Mouse (Mus musculus) liver, adult 2 months (tissue): ENCODE measurements around the gene Fam53b. TPM values are rescaled to one million over a fixed set of nuclear protein-coding genes. Genes with fewer than 3 reads are reported as not detected.

Source experiments
- DNase-seq: peaks from one replicate; pipeline ENCODE4 v3.0.0-alpha.2; 2011; ENCODE audit warnings: low read depth, low spot score; ENCODE audit errors: extremely low read depth
- H3K27ac ChIP-seq: fragments of 200-500 bp; replicated peaks from 2 replicates; pipeline ENCODE4 v1.5.1; 2012; ENCODE audit warnings: low read depth, mild to moderate bottlenecking, control low read depth, inconsistent platforms, low read length; ENCODE audit not compliant: insufficient read depth
- H3K27me3 ChIP-seq: fragments of 200-500 bp; 2 replicates; pipeline ENCODE4 v1.6.1; 2012; ENCODE audit warnings: mild to moderate bottlenecking, moderate library complexity, low read length, inconsistent platforms; ENCODE audit not compliant: control insufficient read depth, insufficient read depth
- H3K36me3 ChIP-seq: fragments of 200-500 bp; 2 replicates; pipeline ENCODE4 v1.6.1; 2012; ENCODE audit warnings: low read length, inconsistent platforms; ENCODE audit not compliant: control insufficient read depth, insufficient read depth
- H3K4me1 ChIP-seq: fragments of 200-500 bp; 2 replicates; pipeline ENCODE4 v1.6.1; 2011; ENCODE audit warnings: low read length; ENCODE audit not compliant: control insufficient read depth, insufficient read depth
- H3K4me3 ChIP-seq: fragments of 200-500 bp; 2 replicates; pipeline ENCODE4 v1.5.1; 2011; ENCODE audit warnings: low read depth, mild to moderate bottlenecking, control low read depth, low read length, moderate library complexity; ENCODE audit not compliant: insufficient read depth
- H3K79me2 ChIP-seq: fragments of 200-500 bp; 2 replicates; pipeline ENCODE4 v1.6.1; 2012; ENCODE audit warnings: inconsistent platforms, mild to moderate bottlenecking, low read length, moderate library complexity; ENCODE audit not compliant: control insufficient read depth, insufficient read depth
- H3K9ac ChIP-seq: fragments of 200-500 bp; 2 replicates; pipeline ENCODE4 v1.6.1; 2012; ENCODE audit warnings: low read depth, mild to moderate bottlenecking, control low read depth, inconsistent platforms, low read length
- CTCF ChIP-seq: fragments of 200-500 bp; IDR thresholded peaks from 2 replicates; pipeline ENCODE4 v1.5.1; 2011; ENCODE audit warnings: low read depth, low read length, control low read depth
- POLR2A ChIP-seq: fragments of 200-500 bp; IDR thresholded peaks from 2 replicates; pipeline ENCODE4 v1.6.1; 2011; ENCODE audit warnings: low read length, control low read depth; ENCODE audit not compliant: insufficient read depth; ENCODE audit errors: extremely low read depth
- WGBS: fragments of 180-500 bp; shearing (Covaris S2); methylation state at CpG from one replicate; pipeline ENCODE4 v1.1.7; 2018; 5-methylcytosine and 5-hydroxymethylcytosine counted together
- polyA plus RNA-seq: library from polyadenylated mRNA; depleted of rRNA; stranded (reverse); fragments of >200 nt; gene quantifications from 2 replicates; pipeline ENCODE4 v1.2.3, GENCODE M21; 2012
- total RNA-seq: library from RNA; depleted of rRNA; stranded (reverse); fragments of >200 nt; gene quantifications from 2 replicates; pipeline ENCODE4 v1.2.3, GENCODE M21; 2014

Fam53b gene
- total and polyA plus RNA-seq, 2 experiments = 4.3 to 9.1 TPM

DNA sequence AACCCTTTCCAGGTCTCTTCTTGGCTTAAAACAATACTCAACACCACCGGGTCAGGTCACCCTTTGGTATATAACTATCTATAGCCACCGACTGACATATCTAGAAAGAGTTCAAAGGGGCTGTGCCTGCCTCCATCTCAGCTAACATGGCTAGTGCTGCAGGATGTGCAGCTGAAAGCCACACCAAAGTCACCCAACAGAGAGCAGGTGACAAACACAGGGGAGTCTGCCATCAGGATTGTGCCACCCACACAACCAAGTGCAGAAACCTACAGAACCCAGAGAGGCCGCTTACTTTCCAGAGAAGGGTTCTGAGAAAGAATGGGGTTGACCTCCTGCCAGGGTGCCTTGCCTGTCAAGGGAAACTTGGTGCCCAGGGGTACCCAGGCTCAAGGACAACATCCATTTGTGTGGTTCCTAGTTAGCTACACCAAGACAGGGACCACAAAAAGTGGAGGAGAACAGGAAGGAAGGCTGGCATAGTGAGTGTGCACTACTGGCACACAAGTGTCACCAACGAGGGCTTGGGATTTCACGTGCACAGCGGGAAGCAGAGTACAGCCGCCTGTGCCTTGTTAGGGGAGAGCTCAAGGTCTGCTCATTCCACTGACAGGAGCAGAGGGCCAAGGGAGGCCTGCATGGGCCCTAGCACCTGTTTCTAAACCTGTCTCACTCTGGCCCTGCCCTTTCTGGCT is 40.5 kb downstream of the Fam53b start:
- Histone ChIP-seq H3K27ac (no peak overlapping the region), H3K27me3 (no peaks in the 10 kb centered on the region), H3K79me2 (peaks cover 5% of the 10 kb centered on the region; the same call in 1 of the 2 replicates), H3K4me3 (no peak overlapping the region), H3K4me1 (peaks cover 26% of the 10 kb centered on the region), H3K9ac (no peak overlapping the region), H3K36me3 (no peaks in the 10 kb centered on the region; the same call in 1 of the 2 replicates)
- TF ChIP-seq CTCF (no peak), POLR2A (no peak)
- 91% methylated on average over 7 of the region's 7 CpGs for WGBS
- no peak for DNase-seq

DNA sequence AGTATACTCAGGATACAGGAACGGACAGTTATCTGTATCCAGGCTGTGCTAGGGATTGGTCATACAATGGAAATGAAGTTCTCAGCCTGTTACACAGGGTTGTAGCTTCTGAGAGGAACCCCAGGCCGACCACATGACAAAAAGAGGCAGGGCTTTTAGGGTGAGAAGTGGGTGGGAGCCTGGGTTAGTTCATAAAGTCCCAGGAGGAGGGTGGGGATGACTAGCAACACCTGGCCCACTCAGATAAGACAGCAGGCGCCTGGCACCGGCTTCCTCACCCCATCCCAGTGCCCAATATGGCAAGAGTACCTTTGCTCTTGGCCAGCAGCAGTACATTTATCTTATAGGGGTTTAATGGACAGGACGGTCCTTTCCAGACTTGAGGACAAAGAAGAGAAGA is 41.2 kb downstream of the Fam53b start:
- Histone ChIP-seq H3K9ac (no peak overlapping the region), H3K4me1 (peaks cover 19% of the 10 kb centered on the region), H3K79me2 (peaks cover 5% of the 10 kb centered on the region; the same call in 1 of the 2 replicates), H3K36me3 (no peaks in the 10 kb centered on the region; the same call in 1 of the 2 replicates), H3K4me3 (no peak overlapping the region), H3K27me3 (no peaks in the 10 kb centered on the region), H3K27ac (no peak overlapping the region)
- DNase-seq = no peak
- TF ChIP-seq POLR2A (no peak), CTCF (no peak)
- 87% methylated on average over 5 of the region's 5 CpGs for WGBS

DNA sequence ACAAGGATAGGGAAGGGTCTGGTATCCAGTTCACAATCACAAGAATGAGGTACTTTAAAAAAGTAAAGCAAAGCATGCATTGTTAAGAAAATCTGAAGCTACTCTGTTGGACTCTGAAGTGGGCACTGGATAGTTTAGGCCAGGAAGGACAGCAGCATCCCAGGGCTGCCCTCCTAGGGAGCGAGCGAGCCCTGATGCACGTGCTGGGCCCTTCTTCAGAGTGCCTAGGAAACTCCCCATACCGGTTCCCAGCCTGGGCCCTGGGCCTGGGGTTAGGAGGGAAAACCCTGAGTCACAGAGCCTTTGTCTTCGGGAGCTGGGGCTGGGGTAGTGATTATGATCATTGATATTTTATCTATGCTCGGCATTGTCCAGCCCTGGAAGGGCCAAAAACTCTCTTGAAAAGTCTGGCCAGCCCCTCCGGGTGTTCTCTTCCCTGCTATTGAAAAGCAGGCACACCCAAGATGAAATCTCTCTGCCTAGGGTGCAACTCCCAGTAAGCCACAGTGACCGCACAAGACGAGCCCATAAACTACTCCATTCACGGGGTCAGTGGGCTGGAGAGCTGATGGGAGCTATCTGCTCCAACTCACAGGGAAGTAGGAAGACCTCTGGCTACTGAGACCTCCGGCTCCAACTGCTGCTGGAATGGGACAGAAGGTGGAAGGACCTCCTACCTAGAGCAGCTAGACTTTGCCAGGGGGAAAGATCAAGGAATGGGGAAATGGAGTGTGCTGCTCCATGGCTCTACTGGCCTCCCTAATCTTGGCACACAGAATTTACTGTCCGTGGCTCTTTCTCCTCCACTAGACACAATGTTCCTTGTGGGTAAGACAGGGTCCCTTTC is 45.0 kb downstream of the Fam53b start:
- H3K79me2 ChIP-seq = peaks cover 5% of the 10 kb centered on the region; the same call in 1 of the 2 replicates
- DNase-seq = no peak
- no peak overlapping the region for H3K27ac ChIP-seq
- no peak overlapping the region for H3K4me3 ChIP-seq
- H3K4me1 ChIP-seq = peaks cover 2% of the 10 kb centered on the region; the same call in 1 of the 2 replicates
- no peak overlapping the region for H3K9ac ChIP-seq
- WGBS = 89% methylated on average over 12 of the region's 12 CpGs
- H3K36me3 ChIP-seq = no peaks in the 10 kb centered on the region; the same call in 1 of the 2 replicates
- TF ChIP-seq POLR2A = no peak
- TF ChIP-seq CTCF = no peak
- H3K27me3 ChIP-seq = no peaks in the 10 kb centered on the region

- no peak for TF ChIP-seq CTCF
- TF ChIP-seq POLR2A = no peak
- no peaks in the 10 kb centered on the region for H3K27me3 ChIP-seq
- H3K27ac ChIP-seq = no peak overlapping the region
- no peaks in the 10 kb centered on the region; the same call in 1 of the 2 replicates for H3K36me3 ChIP-seq
- H3K9ac ChIP-seq = no peak overlapping the region
- peaks cover under 1% of the 10 kb centered on the region; the same call in 1 of the 2 replicates for H3K79me2 ChIP-seq
- no peak for DNase-seq
- 97% methylated on average over 4 of the region's 4 CpGs for WGBS
- H3K4me3 ChIP-seq = no peak overlapping the region
- H3K4me1 ChIP-seq = peaks cover 3% of the 10 kb centered on the region; the same call in 1 of the 2 replicates
Observed at GRCm38 (mm10) chr7:132767999-132768370, 45.7 kb downstream of the Fam53b start.

GRCm38 (mm10) chr7:132767233-132767998 is 46.3 kb downstream of the Fam53b start:
- no peak overlapping the region for H3K4me3 ChIP-seq
- 90% methylated on average over 12 of the region's 12 CpGs for WGBS
- H3K9ac ChIP-seq = no peak overlapping the region
- no peak for TF ChIP-seq CTCF
- TF ChIP-seq POLR2A = no peak
- no peaks in the 10 kb centered on the region; the same call in 1 of the 2 replicates for H3K79me2 ChIP-seq
- peaks cover 4% of the 10 kb centered on the region; the same call in 1 of the 2 replicates for H3K4me1 ChIP-seq
- H3K36me3 ChIP-seq = no peaks in the 10 kb centered on the region; the same call in 1 of the 2 replicates
- H3K27me3 ChIP-seq = no peaks in the 10 kb centered on the region
- H3K27ac ChIP-seq = no peak overlapping the region
- no peak for DNase-seq
